Mouse (Mus musculus) kidney, embryonic 15.5 days (tissue): Measurements from ENCODE around the gene Mvb12b. TPM values are rescaled to one million over a fixed set of nuclear protein-coding genes. Genes with fewer than 3 reads are reported as not detected.

Experiments used
- ATAC-seq: fragments of 200-750 bp; cut with Nextera tagmentation; replicated peaks from 2 replicates; pipeline ENCODE4 v1.8.0; 2017; ENCODE audit warnings: moderate TSS enrichment; ENCODE audit not compliant: low FRiP score
- H3K27ac ChIP-seq: fragments of 300-500 bp; sonication (generic); 2 replicates; pipeline ENCODE4 v1.5.1; 2015; ENCODE audit warnings: mild to moderate bottlenecking, inconsistent platforms
- H3K27me3 ChIP-seq: fragments of 300-500 bp; sonication (generic); 2 replicates; pipeline ENCODE4 v1.6.1; 2015; ENCODE audit warnings: inconsistent platforms
- H3K36me3 ChIP-seq: fragments of 300-500 bp; sonication (generic); 2 replicates; pipeline ENCODE4 v1.6.1; 2015; ENCODE audit warnings: inconsistent platforms
- H3K4me1 ChIP-seq: fragments of 300-500 bp; sonication (generic); 2 replicates; pipeline ENCODE4 v1.6.1; 2015; ENCODE audit warnings: inconsistent platforms
- H3K4me2 ChIP-seq: fragments of 300-500 bp; sonication (generic); 2 replicates; pipeline ENCODE4 v1.6.1; 2015; ENCODE audit warnings: moderate library complexity, mild to moderate bottlenecking, inconsistent platforms
- H3K4me3 ChIP-seq: fragments of 300-500 bp; sonication (generic); replicated peaks from 2 replicates; pipeline ENCODE4 v1.5.1; 2015; ENCODE audit warnings: mild to moderate bottlenecking, inconsistent platforms
- H3K9ac ChIP-seq: fragments of 300-500 bp; sonication (generic); 2 replicates; pipeline ENCODE4 v1.6.1; 2015; ENCODE audit warnings: mild to moderate bottlenecking, inconsistent platforms
- H3K9me3 ChIP-seq: fragments of 300-500 bp; sonication (generic); replicated peaks from 2 replicates; pipeline ENCODE4 v1.6.1; 2016; ENCODE audit warnings: inconsistent platforms
- WGBS: fragments of 180-500 bp; shearing (Covaris S2); methylation state at CpG from one replicate; pipeline ENCODE4 v1.1.7; 2015; ENCODE audit warnings: mixed read lengths; 5-methylcytosine and 5-hydroxymethylcytosine counted together
- polyA plus RNA-seq: library from polyadenylated mRNA; unstranded; fragments of >200 nt; fragmentation: Nextera tagmentation; extraction: Ambion mirVana; gene quantifications from 2 replicates; pipeline ENCODE4 v1.2.1, GENCODE M21; 2015

Gene Mvb12b
- polyA plus RNA-seq, result 18.4 and 19.6 TPM in 2 replicates

- Histone ChIP-seq H3K36me3 (no peaks in the 10 kb centered on the region), H3K9me3 (no peaks in the 10 kb centered on the region), H3K9ac (peak within 1 kb of the TSS; percentile 94), H3K4me2 (peak within 1 kb of the TSS; percentile 86), H3K27ac (peak within 1 kb of the TSS; percentile 94), H3K4me1 (peaks cover 33% of the 10 kb centered on the region), H3K27me3 (no peaks in the 10 kb centered on the region), H3K4me3 (peak within 1 kb of the TSS; percentile 84)
- WGBS, result under 1% methylated on average over 53 of the region's 67 CpGs
- peak; percentile 90 for ATAC-seq
These were observed at the start of gene Mvb12b for GRCm38 (mm10) chr2:33887328-33888099. Gene Mvb12b, minus strand, starts transcription at chr2:33887946.

DNA sequence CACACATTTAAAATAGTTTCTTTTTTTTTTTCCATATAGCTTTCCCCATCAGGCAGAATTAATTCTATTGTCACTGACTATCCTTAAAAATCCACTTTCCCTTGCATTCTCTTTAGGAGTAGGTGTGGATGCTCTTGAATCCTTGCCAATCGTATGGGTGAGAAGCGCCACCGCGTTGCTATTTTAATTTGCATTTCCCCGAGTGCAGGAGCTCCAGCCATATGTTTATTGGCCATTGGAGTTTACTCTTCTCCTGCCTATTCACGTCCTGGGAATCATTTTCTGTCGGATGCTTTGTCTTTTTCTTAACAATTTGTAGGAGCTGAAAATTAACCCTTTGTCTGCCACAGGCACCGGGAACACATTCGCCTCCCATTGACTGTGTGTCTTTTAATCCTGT is 48.0 kb upstream of the Mvb12b start:
- ATAC-seq, result no peak
- no peaks in the 10 kb centered on the region for H3K9me3 ChIP-seq
- H3K36me3 ChIP-seq, result no peaks in the 10 kb centered on the region
- no peak overlapping the region for H3K4me2 ChIP-seq
- whole genome bisulfite sequencing, result 64% methylated on average over 9 of the region's 9 CpGs
- H3K4me3 ChIP-seq, result no peak overlapping the region
- no peaks in the 10 kb centered on the region for H3K4me1 ChIP-seq
- no peak overlapping the region for H3K9ac ChIP-seq
- H3K27me3 ChIP-seq, result no peaks in the 10 kb centered on the region
- no peak overlapping the region for H3K27ac ChIP-seq

- 0 out of 2 replicates have a peak, but pooled peaks have one; percentile 36 for ATAC-seq
- Histone ChIP-seq H3K4me1 (no peaks in the 10 kb centered on the region), H3K4me2 (no peak overlapping the region), H3K9me3 (no peaks in the 10 kb centered on the region), H3K27ac (no peak overlapping the region), H3K27me3 (no peaks in the 10 kb centered on the region), H3K4me3 (no peak overlapping the region), H3K36me3 (no peaks in the 10 kb centered on the region), H3K9ac (no peak overlapping the region)
- 60% methylated on average over 10 of the region's 10 CpGs for WGBS
These were observed 46.1 kb upstream of the Mvb12b start for GRCm38 (mm10) chr2:33933606-33934510.

GRCm38 (mm10) chr2:33931161-33931560 is 43.4 kb upstream of the Mvb12b start:
- H3K4me1 ChIP-seq, result peaks cover 6% of the 10 kb centered on the region; the same call in 1 of the 2 replicates
- H3K36me3 ChIP-seq, result no peaks in the 10 kb centered on the region
- H3K27me3 ChIP-seq, result peaks cover 5% of the 10 kb centered on the region; the same call in 1 of the 2 replicates
- WGBS, result 71% methylated on average over 5 of the region's 5 CpGs
- H3K9me3 ChIP-seq, result no peaks in the 10 kb centered on the region
- H3K27ac ChIP-seq, result no peak overlapping the region
- no peak for ATAC-seq
- no peak overlapping the region for H3K9ac ChIP-seq
- H3K4me2 ChIP-seq, result no peak overlapping the region
- no peak overlapping the region for H3K4me3 ChIP-seq

DNA sequence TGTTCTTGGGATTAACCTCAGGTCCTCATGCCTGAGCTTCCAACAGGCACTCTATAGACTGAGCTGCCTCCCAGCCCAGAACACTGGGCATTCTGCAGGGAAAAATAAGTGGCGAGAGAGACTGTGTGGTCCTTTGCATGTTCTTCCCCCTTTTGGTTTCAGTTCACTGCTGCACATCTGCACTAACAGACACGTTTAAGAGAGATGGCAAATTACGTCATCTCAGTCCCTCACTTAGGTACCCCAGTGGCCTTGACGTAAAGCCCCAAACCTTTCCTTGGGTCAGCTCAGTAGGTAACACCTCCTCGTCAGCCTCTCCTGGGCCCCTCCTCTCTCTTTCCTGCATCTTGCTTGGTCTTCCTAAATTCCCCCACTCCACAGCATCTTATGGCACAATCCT is 37.5 kb upstream of the Mvb12b start:
- 71% methylated on average over 5 of the region's 5 CpGs for WGBS
- no peak overlapping the region for H3K27ac ChIP-seq
- ATAC-seq, result no peak
- peaks cover 58% of the 10 kb centered on the region for H3K27me3 ChIP-seq
- H3K36me3 ChIP-seq, result no peaks in the 10 kb centered on the region
- peaks cover 21% of the 10 kb centered on the region for H3K4me1 ChIP-seq
- no peak overlapping the region for H3K9ac ChIP-seq
- H3K4me3 ChIP-seq, result no peak overlapping the region
- no peaks in the 10 kb centered on the region for H3K9me3 ChIP-seq
- H3K4me2 ChIP-seq, result no peak overlapping the region

- ATAC-seq, result no peak
- no peaks in the 10 kb centered on the region for H3K36me3 ChIP-seq
- no peak overlapping the region for H3K27ac ChIP-seq
- H3K4me2 ChIP-seq, result no peak overlapping the region
- H3K9ac ChIP-seq, result no peak overlapping the region
- peaks cover 37% of the 10 kb centered on the region for H3K4me1 ChIP-seq
- no peaks in the 10 kb centered on the region for H3K9me3 ChIP-seq
- WGBS, result 76% methylated on average over 5 of the region's 5 CpGs
- no peak overlapping the region for H3K4me3 ChIP-seq
- H3K27me3 ChIP-seq, result peaks cover 58% of the 10 kb centered on the region
These were observed 35.7 kb upstream of the Mvb12b start for GRCm38 (mm10) chr2:33923482-33923881.

GRCm38 (mm10) chr2:33922466-33922865 is 34.7 kb upstream of the Mvb12b start:
- H3K27ac ChIP-seq, result no peak overlapping the region
- no peak overlapping the region for H3K9ac ChIP-seq
- H3K36me3 ChIP-seq, result no peaks in the 10 kb centered on the region
- H3K4me1 ChIP-seq, result peaks cover 37% of the 10 kb centered on the region
- H3K4me2 ChIP-seq, result no peak overlapping the region
- H3K9me3 ChIP-seq, result no peaks in the 10 kb centered on the region
- 93% methylated on average over 2 of the region's 2 CpGs for WGBS
- H3K27me3 ChIP-seq, result peaks cover 58% of the 10 kb centered on the region
- ATAC-seq, result no peak
- no peak overlapping the region for H3K4me3 ChIP-seq

DNA sequence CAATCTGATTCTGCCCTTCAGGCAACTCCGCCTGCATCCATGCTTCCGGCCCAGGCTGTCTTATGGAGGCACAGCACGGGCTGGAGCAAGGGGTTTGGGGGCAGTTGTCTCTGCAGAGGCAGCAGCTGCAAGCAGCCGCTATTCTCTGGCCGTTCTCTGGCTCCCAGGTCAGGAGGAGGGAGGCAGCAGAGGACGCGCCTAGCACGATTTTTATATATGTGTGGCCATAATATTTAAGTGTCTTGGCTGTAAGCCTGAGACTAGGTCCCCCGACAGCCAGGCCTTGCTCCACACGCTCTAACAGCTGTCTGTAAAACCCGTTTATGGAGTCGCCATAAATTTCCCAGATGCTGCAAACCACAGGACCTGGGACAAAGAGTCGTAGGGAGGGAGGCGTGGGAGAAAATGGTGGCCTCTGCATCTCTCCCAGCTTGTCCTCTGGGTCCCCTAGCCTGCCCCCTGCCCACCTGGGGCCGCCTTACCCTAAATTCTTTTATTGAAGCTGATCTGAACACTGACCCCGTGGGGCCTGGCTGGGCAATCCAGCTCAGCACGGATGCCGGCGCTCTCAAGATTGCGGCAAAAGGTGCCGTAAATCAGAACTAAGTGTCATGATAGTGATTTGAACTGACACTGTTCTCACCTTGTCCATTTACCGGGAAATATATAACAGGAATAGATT is 32.3 kb upstream of the Mvb12b start:
- Histone ChIP-seq H3K4me3 (peak overlapping the region; percentile 16), H3K27ac (peak overlapping the region; percentile 73), H3K9ac (no peak overlapping the region), H3K4me2 (peak overlapping the region; percentile 51), H3K36me3 (no peaks in the 10 kb centered on the region), H3K27me3 (peaks cover 41% of the 10 kb centered on the region), H3K9me3 (no peaks in the 10 kb centered on the region), H3K4me1 (peaks cover 30% of the 10 kb centered on the region)
- ATAC-seq, result peak; percentile 85
- 5% methylated on average over 22 of the region's 22 CpGs for WGBS

- ATAC-seq, result no peak
- Histone ChIP-seq H3K9me3 (no peaks in the 10 kb centered on the region), H3K4me3 (no peak overlapping the region), H3K27me3 (peaks cover 30% of the 10 kb centered on the region), H3K4me2 (no peak overlapping the region), H3K4me1 (peaks cover 25% of the 10 kb centered on the region), H3K36me3 (no peaks in the 10 kb centered on the region), H3K27ac (0 out of 2 replicates have a peak overlapping the region, but pooled peaks have one; percentile 73), H3K9ac (no peak overlapping the region)
- WGBS, result 55% methylated on average over 3 of the region's 3 CpGs
These were observed 31.1 kb upstream of the Mvb12b start for GRCm38 (mm10) chr2:33918824-33919223.

DNA sequence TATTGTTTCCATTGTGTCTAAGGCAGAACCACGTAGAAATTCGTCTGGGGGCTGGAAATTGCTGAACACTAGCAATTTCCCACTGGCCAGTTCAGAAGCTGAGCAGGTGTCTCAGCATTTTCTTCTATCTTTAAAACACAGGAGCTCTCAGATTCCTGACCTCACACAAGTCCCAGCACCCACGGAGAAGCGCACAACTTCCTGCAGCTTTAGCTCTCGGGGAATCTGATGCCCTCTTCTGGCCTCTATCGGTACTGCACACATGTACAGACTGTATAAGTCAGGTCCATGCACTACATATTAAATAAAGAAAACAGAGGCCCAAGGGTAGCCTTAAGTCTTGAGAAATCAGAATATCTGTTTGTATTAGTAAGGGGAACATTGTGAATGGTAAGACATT is 30.6 kb upstream of the Mvb12b start:
- peaks cover 25% of the 10 kb centered on the region for H3K4me1 ChIP-seq
- H3K36me3 ChIP-seq, result no peaks in the 10 kb centered on the region
- H3K9ac ChIP-seq, result no peak overlapping the region
- H3K4me3 ChIP-seq, result no peak overlapping the region
- no peak for ATAC-seq
- no peak overlapping the region for H3K27ac ChIP-seq
- H3K27me3 ChIP-seq, result peaks cover 25% of the 10 kb centered on the region
- WGBS, result 72% methylated on average over 6 of the region's 6 CpGs
- no peak overlapping the region for H3K4me2 ChIP-seq
- H3K9me3 ChIP-seq, result no peaks in the 10 kb centered on the region

- Histone ChIP-seq H3K9ac (no peak overlapping the region), H3K9me3 (no peaks in the 10 kb centered on the region), H3K27me3 (peaks cover 9% of the 10 kb centered on the region), H3K4me2 (no peak overlapping the region), H3K36me3 (no peaks in the 10 kb centered on the region), H3K4me3 (no peak overlapping the region), H3K27ac (no peak overlapping the region), H3K4me1 (peaks cover 25% of the 10 kb centered on the region)
- WGBS, result 80% methylated on average over 11 of the region's 11 CpGs
- ATAC-seq, result no peak
These were observed 28.9 kb upstream of the Mvb12b start for GRCm38 (mm10) chr2:33916603-33917002.
